Comparison of ENCODE assay signal across 21 mouse cellular contexts in genomic region chr3:134466611-134467010, GRCm38 (mm10).
A peak's percentile ranks its signal among the peaks of the same experiment; 100 is the strongest.
DNase-seq lines count a peak whose midpoint lies in the region; ATAC-seq and TF ChIP-seq lines count a peak whose summit lies in the region.
"Had no signal": no experiment of that assay in that cellular context is flagged by ENCODE, and none has a peak within 500 bp of the region (broad histone marks: within the 10 kb centered on the region; RNA-seq: fewer than 3 reads in every experiment).

No protein-coding gene starts in this region.

- no peak overlapping the region for H3K9ac ChIP-seq in midbrain, embryonic 11.5 days (ENCODE audit: low read length)
- H3K9ac ChIP-seq in midbrain, embryonic 16.5 days (ENCODE audit: low read depth, low read length), result no peak overlapping the region
- H3K9ac ChIP-seq: forebrain, postnatal 0 days; hindbrain, embryonic 12.5 days had no signal

- no peak for ATAC-seq in midbrain, embryonic 11.5 days (ENCODE audit: low FRiP score)
- no peak for ATAC-seq in midbrain, embryonic 16.5 days
- ATAC-seq in erythroblast, adult 5-6 weeks (replicated peaks; ENCODE audit: low FRiP score, poor library complexity, severe bottlenecking), result no peak
- ATAC-seq: activated CD4-positive, CD25-positive, alpha-beta regulatory T cell, adult 4 months; CD4-positive, CD25-positive, alpha-beta regulatory T cell, adult 4 months; forebrain, embryonic 14.5 days; forebrain, postnatal 0 days; hindbrain, embryonic 16.5 days; inflammation-experienced regulatory T-cells, adult 6 months; intestine, embryonic 16.5 days had no signal

- DNase-seq in cerebellum, postnatal 14 days, result peak; percentile 56 to 61
- no peak for DNase-seq in cerebellum, adult 2 months
- DNase-seq in midbrain, embryonic 11.5 days (ENCODE audit: low spot score, missing footprints), result peak; percentile 65
- peak; percentile 6 for DNase-seq in adipocyte (ENCODE audit: low spot score)
- DNase-seq: adrenal gland, postnatal 25 days; cerebellum, adult 11-12 months; cerebellum, adult 9-10 months; forebrain, postnatal 0 days; gastrocnemius, adult 2 months; gastrocnemius, postnatal 14 days; heart, adult 11 months had no signal

- TF ChIP-seq POLR2A in cerebellum, adult 2 months (IDR thresholded peaks at IDR 0.05; ENCODE audit: borderline replicate concordance, insufficient read depth, low read length), result no peak

- no peaks in the 10 kb centered on the region for H3K9me3 ChIP-seq in midbrain, embryonic 11.5 days (ENCODE audit: control insufficient read depth, low read length)
- no peaks in the 10 kb centered on the region for H3K9me3 ChIP-seq in midbrain, embryonic 16.5 days (replicated peaks; ENCODE audit: control insufficient read depth, low read length, poor library complexity, severe bottlenecking)
- H3K9me3 ChIP-seq: hindbrain, embryonic 12.5 days had no signal

- no peak for TF ChIP-seq CTCF in cerebellum, adult 2 months (IDR thresholded peaks at IDR 0.05; ENCODE audit: borderline replicate concordance, insufficient read depth, low read depth, low read length)

- H3K27me3 ChIP-seq in cerebellum, adult 2 months (ENCODE audit: control insufficient read depth, insufficient read depth, low read length), result no peaks in the 10 kb centered on the region
- H3K27me3 ChIP-seq in midbrain, embryonic 11.5 days (ENCODE audit: control insufficient read depth, insufficient read depth, low read length), result no peaks in the 10 kb centered on the region
- H3K27me3 ChIP-seq in midbrain, embryonic 16.5 days (ENCODE audit: control insufficient read depth, insufficient read depth, low read depth, low read length), result no peaks in the 10 kb centered on the region
- H3K27me3 ChIP-seq: hindbrain, embryonic 12.5 days had no signal

- no peaks in the 10 kb centered on the region for H3K4me1 ChIP-seq in cerebellum, adult 2 months (ENCODE audit: control insufficient read depth, insufficient read depth, low read length)
- no peaks in the 10 kb centered on the region for H3K4me1 ChIP-seq in midbrain, embryonic 11.5 days (ENCODE audit: control insufficient read depth, insufficient read depth, low read length)
- H3K4me1 ChIP-seq in midbrain, embryonic 16.5 days (ENCODE audit: control insufficient read depth, insufficient read depth, low read length), result no peaks in the 10 kb centered on the region
- H3K4me1 ChIP-seq: hindbrain, embryonic 12.5 days had no signal

- H3K27ac ChIP-seq in cerebellum, adult 2 months (ENCODE audit: insufficient read depth, low read length), result no peak overlapping the region
- no peak overlapping the region for H3K27ac ChIP-seq in midbrain, embryonic 11.5 days (ENCODE audit: low read depth, low read length)
- H3K27ac ChIP-seq in midbrain, embryonic 16.5 days (ENCODE audit: low read length), result no peak overlapping the region
- H3K27ac ChIP-seq: gastrocnemius, adult 2 months; hindbrain, embryonic 12.5 days had no signal

- no peaks in the 10 kb centered on the region for H3K36me3 ChIP-seq in midbrain, embryonic 11.5 days (ENCODE audit: control insufficient read depth, insufficient read depth, low read length)
- no peaks in the 10 kb centered on the region for H3K36me3 ChIP-seq in midbrain, embryonic 16.5 days (ENCODE audit: control insufficient read depth, insufficient read depth, low read length)
- H3K36me3 ChIP-seq: hindbrain, embryonic 12.5 days had no signal

- 7% methylated on average over 1 of the region's 1 CpGs for WGBS in cerebellum, adult 2 months
- 82% methylated on average over 1 of the region's 1 CpGs for WGBS in midbrain, embryonic 11.5 days
- WGBS in midbrain, embryonic 16.5 days, result 87% methylated on average over 1 of the region's 1 CpGs

- H3K4me2 ChIP-seq in midbrain, embryonic 11.5 days, result no peak overlapping the region
- H3K4me2 ChIP-seq in midbrain, embryonic 16.5 days (ENCODE audit: low read length), result no peak overlapping the region
- H3K4me2 ChIP-seq: heart, embryonic 11.5 days; hindbrain, embryonic 12.5 days had no signal

- H3K4me3 ChIP-seq in cerebellum, adult 2 months (replicated peaks; ENCODE audit: insufficient read depth, low read depth, low read length), result no peak overlapping the region
- H3K4me3 ChIP-seq in midbrain, embryonic 11.5 days (ENCODE audit: low read depth, low read length), result no peak overlapping the region
- H3K4me3 ChIP-seq in midbrain, embryonic 16.5 days (ENCODE audit: low read depth, low read length), result no peak overlapping the region
- H3K4me3 ChIP-seq: gastrocnemius, adult 2 months; hindbrain, embryonic 12.5 days had no signal

Comparison
In these comparisons a context has a peak if more than half of its experiments do, and no peak if none do; other contexts are left out.
1. DNase-seq: peak in cerebellum, postnatal 14 days (2 of 2), midbrain, embryonic 11.5 days (single experiment) and adipocyte (single experiment); none in cerebellum, adult 2 months (0 of 2).